Mouse (Mus musculus) midbrain, embryonic 12.5 days (tissue): Measurements from ENCODE around the gene Gemin4. TPM values are rescaled to one million over a fixed set of nuclear protein-coding genes. Genes with fewer than 3 reads are reported as not detected.
"Not testable (repeated sequence)": the region's sequence is repeated elsewhere in the genome, so short reads cannot be mapped to it uniquely, and the experiment has no call there.

ENCODE experiments used
- ATAC-seq: fragments of 200-750 bp; cut with Nextera tagmentation; 2 replicates; pipeline ENCODE4 v1.8.0; 2017; ENCODE audit warnings: low read depth, moderate TSS enrichment, moderate library complexity; ENCODE audit not compliant: low FRiP score
- H3K27ac ChIP-seq: fragments of 300-500 bp; sonication (generic); replicated peaks from 2 replicates; pipeline ENCODE4 v1.5.1; 2016; ENCODE audit warnings: mild to moderate bottlenecking
- H3K27me3 ChIP-seq: fragments of 300-500 bp; sonication (generic); 2 replicates; pipeline ENCODE4 v1.6.1; 2016; ENCODE audit warnings: mild to moderate bottlenecking
- H3K36me3 ChIP-seq: fragments of 300-500 bp; sonication (generic); 2 replicates; pipeline ENCODE4 v1.6.1; 2016
- H3K4me1 ChIP-seq: fragments of 300-500 bp; sonication (generic); 2 replicates; pipeline ENCODE4 v1.6.1; 2016
- H3K4me2 ChIP-seq: fragments of 300-500 bp; sonication (generic); replicated peaks from 2 replicates; pipeline ENCODE4 v1.6.1; 2016; ENCODE audit warnings: mild to moderate bottlenecking, moderate library complexity
- H3K4me3 ChIP-seq: fragments of 300-500 bp; sonication (generic); 2 replicates; pipeline ENCODE4 v1.5.1; 2016; ENCODE audit warnings: mild to moderate bottlenecking
- H3K9ac ChIP-seq: fragments of 300-500 bp; sonication (generic); replicated peaks from 2 replicates; pipeline ENCODE4 v1.6.1; 2016; ENCODE audit warnings: mild to moderate bottlenecking, moderate library complexity
- H3K9me3 ChIP-seq: fragments of 300-500 bp; sonication (generic); 2 replicates; pipeline ENCODE4 v1.6.1; 2016; ENCODE audit warnings: mild to moderate bottlenecking
- WGBS: fragments of 180-500 bp; shearing (Covaris S2); methylation state at CpG from one replicate; pipeline ENCODE4 v1.1.7; 2016; 5-methylcytosine and 5-hydroxymethylcytosine counted together
- polyA plus RNA-seq: library from polyadenylated mRNA; unstranded; fragments of >200 nt; fragmentation: Nextera tagmentation; extraction: Ambion mirVana; gene quantifications from 2 replicates; pipeline ENCODE4 v1.2.1, GENCODE M21; 2016

Gemin4 gene
- polyA plus RNA-seq, 1 experiment from 2014 or later: 33.1 TPM

- Histone ChIP-seq H3K4me3 (no peak overlapping the region), H3K36me3 (peaks cover 49% of the 10 kb centered on the region), H3K27me3 (no peaks in the 10 kb centered on the region), H3K4me2 (no peak overlapping the region), H3K4me1 (peaks cover 6% of the 10 kb centered on the region), H3K9me3 (no peaks in the 10 kb centered on the region), H3K9ac (no peak overlapping the region), H3K27ac (no peak overlapping the region)
- ATAC-seq: no peak
- 22% methylated on average over 5 of the region's 5 CpGs for WGBS
Measured at GRCm38 (mm10) chr11:76213841-76214240, 3.6 kb downstream of the Gemin4 start.

DNA sequence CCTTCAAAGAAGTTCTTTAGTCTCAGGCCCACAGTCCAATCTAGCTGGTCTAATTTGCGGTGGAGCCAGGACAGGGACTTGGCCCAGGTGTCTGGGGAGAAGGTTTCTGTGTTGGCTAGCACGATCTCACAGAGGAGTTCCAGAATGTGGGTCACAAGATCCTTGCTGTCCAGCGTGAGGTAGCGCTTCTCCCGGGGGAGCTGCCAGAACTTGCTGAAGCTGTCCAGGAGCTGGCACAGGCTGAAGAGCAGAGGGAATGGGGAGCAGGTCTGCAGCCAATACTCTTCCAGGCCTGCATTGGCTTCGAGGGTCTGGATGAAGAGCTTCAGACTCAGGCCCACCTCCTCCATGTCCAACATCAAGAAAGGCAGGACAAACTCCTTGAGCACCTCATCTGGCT is 5.9 kb downstream of the Gemin4 start:
- not testable (repeated sequence) for H3K4me2 ChIP-seq, ATAC-seq, H3K4me3 ChIP-seq, H3K4me1 ChIP-seq, H3K27me3 ChIP-seq, H3K9me3 ChIP-seq, H3K27ac ChIP-seq, H3K9ac ChIP-seq
- H3K36me3 ChIP-seq: peaks cover 70% of the 10 kb centered on the region
- 97% methylated on average over 5 of the region's 6 CpGs for WGBS

- Histone ChIP-seq H3K27ac (no peak overlapping the region), H3K36me3 (peaks cover 82% of the 10 kb centered on the region), H3K27me3 (no peaks in the 10 kb centered on the region), H3K9me3 (no peaks in the 10 kb centered on the region), H3K4me3 (no peak overlapping the region), H3K9ac (no peak overlapping the region), H3K4me1 (no peaks in the 10 kb centered on the region), H3K4me2 (no peak overlapping the region)
- WGBS: 91% methylated on average over 13 of the region's 13 CpGs
- no peak for ATAC-seq
Measured at GRCm38 (mm10) chr11:76210228-76210985, 7.1 kb downstream of the Gemin4 start.

- H3K4me2 ChIP-seq: no peak overlapping the region
- no peaks in the 10 kb centered on the region for H3K27me3 ChIP-seq
- no peaks in the 10 kb centered on the region for H3K9me3 ChIP-seq
- no peak overlapping the region for H3K4me3 ChIP-seq
- H3K4me1 ChIP-seq: peaks cover 9% of the 10 kb centered on the region
- ATAC-seq: no peak
- peaks cover 57% of the 10 kb centered on the region for H3K36me3 ChIP-seq
- no peak overlapping the region for H3K9ac ChIP-seq
- 93% methylated on average over 5 of the region's 5 CpGs for WGBS
- H3K27ac ChIP-seq: no peak overlapping the region
Measured at GRCm38 (mm10) chr11:76206793-76207192, 10.7 kb downstream of the Gemin4 start.

- peak; percentile 99 for ATAC-seq
- Histone ChIP-seq H3K27ac (peak overlapping the region; percentile 81), H3K4me1 (peaks cover 15% of the 10 kb centered on the region), H3K36me3 (peaks cover 16% of the 10 kb centered on the region), H3K4me3 (peak overlapping the region; percentile 83), H3K9me3 (no peaks in the 10 kb centered on the region), H3K27me3 (peaks cover 4% of the 10 kb centered on the region; the same call in 1 of the 2 replicates), H3K4me2 (peak overlapping the region; percentile 74), H3K9ac (peak overlapping the region; percentile 89)
- under 1% methylated on average over 84 of the region's 90 CpGs for WGBS
Measured at GRCm38 (mm10) chr11:76201761-76202674, 15.4 kb downstream of the Gemin4 start.

DNA sequence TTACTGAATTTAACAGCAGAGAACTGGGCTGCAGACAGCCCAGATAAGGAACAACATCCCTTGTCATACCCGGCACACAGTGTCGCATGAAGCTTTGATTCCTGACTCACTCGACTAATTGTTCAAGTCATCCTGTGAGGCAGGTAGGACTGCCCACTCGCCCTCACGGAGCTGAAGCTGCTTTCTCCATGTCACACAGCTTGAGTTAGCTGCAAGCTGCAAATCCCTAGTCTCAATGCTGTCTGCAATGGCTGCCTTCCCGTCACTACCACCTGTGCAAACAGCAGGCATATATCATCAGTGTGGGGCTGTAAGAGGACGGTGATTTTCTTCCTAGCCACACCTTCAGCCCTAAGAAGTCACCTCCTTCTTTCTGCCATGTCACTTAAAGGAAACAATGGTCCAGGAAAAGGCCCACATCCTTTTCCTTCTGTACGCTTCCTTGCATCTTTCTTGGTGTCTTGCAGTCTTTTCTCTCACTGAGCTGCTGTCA is 20.4 kb downstream of the Gemin4 start:
- Histone ChIP-seq H3K9ac (no peak overlapping the region), H3K4me3 (no peak overlapping the region), H3K4me2 (no peak overlapping the region), H3K9me3 (no peaks in the 10 kb centered on the region), H3K27ac (no peak overlapping the region), H3K27me3 (peaks cover 6% of the 10 kb centered on the region; the same call in 1 of the 2 replicates), H3K36me3 (no peaks in the 10 kb centered on the region), H3K4me1 (peaks cover 6% of the 10 kb centered on the region; the same call in 1 of the 2 replicates)
- ATAC-seq: no peak
- WGBS: 47% methylated on average over 8 of the region's 8 CpGs

DNA sequence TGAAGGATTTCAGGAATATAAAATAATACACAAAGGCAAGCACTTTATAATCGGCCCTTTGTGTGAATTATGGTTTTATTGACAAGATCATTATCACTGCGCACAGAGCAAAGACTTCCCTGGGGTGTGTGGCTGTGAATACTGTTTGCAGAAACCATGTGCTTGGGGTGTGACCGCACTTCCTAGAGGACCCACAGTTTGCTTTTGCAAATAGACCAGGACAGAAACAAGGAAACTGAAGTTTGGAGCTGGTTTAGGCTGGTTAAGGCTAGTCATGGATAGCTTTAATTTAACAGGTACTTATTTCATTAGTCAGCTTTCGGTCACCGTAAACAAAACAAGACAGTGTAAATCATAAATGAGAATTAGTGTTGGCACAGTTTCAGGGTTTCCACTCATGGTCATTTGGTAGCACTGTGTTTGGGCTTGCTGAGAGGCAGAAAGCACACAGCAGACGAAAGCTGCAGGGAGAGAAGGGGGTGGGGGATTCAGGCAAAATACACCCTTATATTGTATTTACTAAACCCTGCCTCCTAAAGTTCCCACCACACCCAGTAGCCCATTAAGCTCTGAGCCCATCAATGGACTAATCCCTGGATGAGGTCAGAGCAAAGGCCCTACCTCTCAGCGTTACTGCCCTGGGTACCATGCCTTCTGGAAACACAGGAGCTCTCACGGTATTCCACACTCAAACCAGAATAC is 21.0 kb downstream of the Gemin4 start:
- H3K4me3 ChIP-seq: no peak overlapping the region
- peaks cover 6% of the 10 kb centered on the region; the same call in 1 of the 2 replicates for H3K27me3 ChIP-seq
- no peak overlapping the region for H3K9ac ChIP-seq
- WGBS: 59% methylated on average over 8 of the region's 8 CpGs
- no peak for ATAC-seq
- no peaks in the 10 kb centered on the region for H3K9me3 ChIP-seq
- no peaks in the 10 kb centered on the region for H3K36me3 ChIP-seq
- H3K4me1 ChIP-seq: peaks cover 4% of the 10 kb centered on the region; the same call in 1 of the 2 replicates
- no peak overlapping the region for H3K27ac ChIP-seq
- H3K4me2 ChIP-seq: no peak overlapping the region

DNA sequence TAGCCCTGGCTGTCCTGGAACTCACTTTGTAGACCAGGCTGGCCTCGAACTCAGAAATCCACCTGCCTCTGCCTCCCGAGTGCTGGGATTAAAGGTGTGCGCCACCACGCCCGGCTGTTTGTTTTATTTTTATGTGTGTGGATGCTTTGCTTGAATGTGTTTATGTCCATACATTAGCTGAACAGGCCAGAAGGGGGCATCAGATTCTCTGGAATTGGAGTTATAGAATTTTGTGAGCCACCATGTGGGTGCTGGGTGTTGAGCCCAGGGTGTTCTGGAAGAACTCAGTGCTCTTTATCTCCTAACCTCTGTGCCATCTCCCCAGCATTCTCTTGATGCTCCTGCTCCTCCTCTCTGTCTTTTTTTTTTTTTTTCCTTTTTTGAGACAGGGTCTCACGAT is 30.6 kb downstream of the Gemin4 start:
- Histone ChIP-seq H3K27me3 (no peaks in the 10 kb centered on the region), H3K4me3 (no peak overlapping the region), H3K36me3 (no peaks in the 10 kb centered on the region), H3K4me2 (no peak overlapping the region), H3K9me3 (no peaks in the 10 kb centered on the region), H3K27ac (no peak overlapping the region), H3K9ac (no peak overlapping the region), H3K4me1 (no peaks in the 10 kb centered on the region)
- 78% methylated on average over 6 of the region's 6 CpGs for WGBS
- no peak for ATAC-seq

GRCm38 (mm10) chr11:76183745-76184144 is 33.7 kb downstream of the Gemin4 start:
- Histone ChIP-seq H3K27ac (no peak overlapping the region), H3K27me3 (no peaks in the 10 kb centered on the region), H3K36me3 (no peaks in the 10 kb centered on the region), H3K4me1 (peaks cover 9% of the 10 kb centered on the region), H3K4me3 (no peak overlapping the region), H3K9me3 (no peaks in the 10 kb centered on the region), H3K4me2 (no peak overlapping the region), H3K9ac (no peak overlapping the region)
- 91% methylated on average over 4 of the region's 4 CpGs for WGBS
- no peak for ATAC-seq

- Histone ChIP-seq H3K36me3 (peaks cover 8% of the 10 kb centered on the region; the same call in 1 of the 2 replicates), H3K4me1 (peaks cover 15% of the 10 kb centered on the region), H3K9me3 (no peaks in the 10 kb centered on the region), H3K9ac (peak overlapping the region; percentile 78), H3K4me2 (peak overlapping the region; percentile 93), H3K27me3 (no peaks in the 10 kb centered on the region), H3K27ac (no peak overlapping the region; the same call in 1 of the 2 replicates), H3K4me3 (peak overlapping the region; percentile 70)
- 20% methylated on average over 7 of the region's 7 CpGs for WGBS
- ATAC-seq: no peak
Measured at GRCm38 (mm10) chr11:76180146-76180540, 37.3 kb downstream of the Gemin4 start.

GRCm38 (mm10) chr11:76179495-76180145 is 37.8 kb downstream of the Gemin4 start, which contains the start of the genes Vps53 and Fam57a:
Gene Vps53, minus strand, starts transcription at chr11:76179647.
Gene Fam57a, plus strand, starts transcription at chr11:76179671.
- Histone ChIP-seq H3K4me1 (peaks cover 15% of the 10 kb centered on the region), H3K27ac (peak within 1 kb of the TSS; percentile 62), H3K4me2 (peak within 1 kb of the TSS; percentile 93), H3K4me3 (peak within 1 kb of the TSS; percentile 70), H3K9ac (peak within 1 kb of the TSS; percentile 78), H3K27me3 (no peaks in the 10 kb centered on the region), H3K36me3 (peaks cover 8% of the 10 kb centered on the region; the same call in 1 of the 2 replicates), H3K9me3 (no peaks in the 10 kb centered on the region)
- under 1% methylated on average over 37 of the region's 37 CpGs for WGBS
- peak; percentile 82 for ATAC-seq
